Mouse (Mus musculus): Measurements from ENCODE around the gene Pik3cg. TPM values are rescaled to one million over a fixed set of nuclear protein-coding genes. Genes with fewer than 3 reads are reported as not detected.

Gene Pik3cg
- 1.9 and 2.9 TPM in 2 replicates for polyA plus RNA-seq (2015; fragmentation: Nextera tagmentation; extraction: Ambion mirVana)

GRCm38 (mm10) chr12:32207948-32208891, at the start of gene Pik3cg:
Pik3cg (minus strand) TSS chr12:32208659.

Other genes with a start within 250 kb of the Pik3cg start
- 6.0 and 8.2 TPM in 2 replicates for gene Prkar2b, start 147.4 kb downstream of the Pik3cg start, polyA plus RNA-seq (2015; fragmentation: Nextera tagmentation; extraction: Ambion mirVana)
- 2.0 and 2.4 TPM in 2 replicates for gene Ccdc71l, start 170.0 kb upstream of the Pik3cg start, polyA plus RNA-seq (2015; fragmentation: Nextera tagmentation; extraction: Ambion mirVana)